Mouse (Mus musculus) spleen, postnatal 10 days (tissue): Measurements from ENCODE around the gene Itih5.

ENCODE experiments used
- DNase-seq, 2 experiments: peaks; one replicate each; pipeline ENCODE4 v3.0.0; 2021 to 2022; ENCODE audit warnings: low spot score in 2 of 2

Itih5 gene

DNA sequence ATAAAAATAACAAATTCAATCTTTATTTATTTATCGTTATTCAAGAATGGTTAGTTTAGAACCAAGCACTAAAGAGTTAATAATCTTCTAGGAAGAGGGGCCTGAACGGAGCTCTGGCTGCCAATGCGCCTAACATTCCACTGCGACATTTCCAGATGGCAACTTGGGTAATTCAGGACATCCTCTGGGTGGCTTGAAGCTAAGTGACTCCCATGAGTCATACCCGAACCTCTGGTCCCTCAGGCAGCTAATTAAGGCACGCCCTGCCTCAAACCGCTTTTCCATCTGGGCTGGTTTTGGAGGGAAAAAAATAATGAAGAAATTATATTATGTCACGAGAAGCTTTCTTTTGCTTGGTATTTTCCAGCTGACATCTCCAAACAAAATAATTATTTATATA lies 14.6 kb downstream of the Itih5 start:
- DNase-seq: no peak

DNA sequence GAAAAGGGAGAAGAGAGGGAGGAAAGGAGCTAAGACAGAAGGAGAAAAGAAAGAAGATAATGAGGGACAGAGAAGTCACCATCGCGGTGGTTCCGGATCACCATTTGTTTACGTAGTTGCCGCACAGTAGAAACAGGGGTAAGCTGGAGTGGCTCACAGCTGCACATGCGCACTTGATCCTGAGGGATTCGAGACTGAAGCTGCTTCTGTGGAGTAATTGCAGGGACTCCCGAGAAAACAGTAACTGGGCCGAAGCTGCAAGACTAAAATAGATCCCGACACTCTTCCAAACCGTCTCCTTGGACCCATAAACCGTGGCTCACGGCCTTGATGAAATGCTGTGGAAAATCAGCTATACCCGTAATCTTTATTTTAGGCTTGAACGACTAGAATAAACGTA lies 16.6 kb downstream of the Itih5 start:
- no peak for DNase-seq

DNA sequence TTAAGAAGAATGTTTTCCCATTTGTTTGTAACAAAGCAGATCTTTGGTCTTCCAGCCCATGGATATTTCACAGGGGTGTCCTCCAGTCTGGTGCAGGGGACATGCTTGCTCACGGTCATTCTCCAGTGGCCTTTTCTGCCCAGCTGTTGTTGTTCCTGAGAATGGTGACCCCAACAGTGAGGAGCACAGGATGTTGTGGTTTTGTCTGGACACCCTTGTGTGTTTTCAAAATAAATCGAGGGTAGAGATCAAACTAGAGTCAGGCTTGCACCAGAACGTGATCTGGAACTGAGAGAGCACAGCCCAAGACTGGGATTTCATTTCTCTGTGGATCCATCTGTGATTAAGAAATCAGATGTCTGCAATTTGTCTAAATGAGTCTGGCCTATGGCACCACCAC lies 40.2 kb downstream of the Itih5 start:
- DNase-seq: no peak

DNA sequence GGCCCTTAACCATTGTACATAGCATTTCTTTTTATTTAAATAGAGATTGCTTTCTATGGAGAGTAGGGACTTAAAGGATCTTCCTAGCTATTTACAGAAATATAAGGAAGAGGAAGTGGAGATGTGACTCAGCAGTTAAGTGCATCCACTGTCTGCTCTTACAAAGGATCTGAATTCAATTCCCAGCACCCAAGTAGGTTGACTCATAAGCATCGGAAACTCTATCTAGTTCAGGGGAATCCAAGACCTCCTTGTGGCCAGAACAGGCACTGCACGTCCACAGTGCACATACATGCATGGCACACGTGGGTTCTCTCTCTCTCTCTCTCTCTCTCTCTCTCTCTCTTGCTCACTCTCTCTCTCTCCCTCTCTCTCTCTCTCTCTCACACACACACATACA lies 41.8 kb downstream of the Itih5 start:
- DNase-seq: no peak

DNA sequence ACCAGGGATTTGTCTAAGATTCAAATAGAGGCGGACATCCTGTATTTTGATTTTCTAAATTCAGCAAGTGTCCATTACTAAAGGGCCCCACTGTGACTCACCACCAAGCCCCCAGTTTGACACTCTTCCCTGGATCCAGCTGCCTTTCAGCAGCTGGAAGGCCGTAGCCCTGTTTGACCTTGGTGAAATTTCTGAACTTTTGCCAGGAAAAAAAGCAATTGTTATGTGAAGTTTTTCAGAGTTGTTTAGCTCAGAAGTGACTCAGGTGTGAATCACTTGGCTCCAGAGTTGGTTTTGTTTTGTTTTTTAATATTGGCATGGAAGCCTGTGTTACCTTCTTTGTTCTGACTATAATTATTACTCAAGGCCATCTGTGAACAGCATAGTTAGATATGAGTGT lies 46.0 kb downstream of the Itih5 start:
- DNase-seq: no peak

DNA sequence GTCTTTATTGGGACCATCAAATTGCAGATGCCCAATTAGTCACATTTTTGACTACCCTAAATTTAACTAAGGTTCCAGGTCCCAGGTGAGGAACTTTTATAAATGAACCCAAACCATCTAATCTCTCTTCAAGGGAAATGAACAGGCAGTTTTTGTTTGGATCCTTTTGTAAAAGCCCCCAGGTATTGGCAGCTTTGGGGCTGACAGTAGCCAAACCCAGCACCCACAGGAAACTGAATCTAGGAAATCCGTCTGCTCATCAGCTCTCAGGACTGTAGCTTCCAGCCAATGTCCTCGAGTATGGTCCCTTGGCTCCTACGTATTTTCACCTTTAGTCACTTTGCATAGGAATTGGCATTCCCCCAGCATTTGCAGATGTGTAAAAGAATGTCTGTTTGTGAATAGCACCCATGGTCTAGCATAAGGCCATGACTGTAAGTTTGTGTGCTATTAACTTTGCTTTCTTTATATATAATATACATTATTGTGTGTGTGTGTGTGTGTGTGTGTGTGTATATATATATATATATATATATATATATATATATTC lies 47.4 kb downstream of the Itih5 start:
- no peak for DNase-seq

DNA sequence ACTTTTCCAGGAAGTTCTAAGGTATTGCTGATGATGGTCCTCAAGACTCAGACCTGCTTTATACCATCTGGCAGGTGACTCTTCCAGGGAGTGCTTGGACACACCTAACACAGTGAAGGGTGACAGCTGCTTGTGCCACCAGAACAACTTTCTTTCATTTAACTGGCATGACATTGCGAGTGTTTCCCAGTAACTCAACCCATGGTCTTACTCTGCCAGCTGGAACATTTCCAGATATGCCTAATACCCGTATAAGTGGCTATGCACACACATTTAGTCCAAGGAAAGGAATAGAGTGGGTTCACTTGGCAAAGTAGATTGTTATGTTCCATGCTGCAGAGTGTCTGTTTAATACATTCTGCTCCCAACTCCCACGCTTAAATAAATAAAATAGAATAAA lies 50.9 kb downstream of the Itih5 start:
- no peak for DNase-seq

DNA sequence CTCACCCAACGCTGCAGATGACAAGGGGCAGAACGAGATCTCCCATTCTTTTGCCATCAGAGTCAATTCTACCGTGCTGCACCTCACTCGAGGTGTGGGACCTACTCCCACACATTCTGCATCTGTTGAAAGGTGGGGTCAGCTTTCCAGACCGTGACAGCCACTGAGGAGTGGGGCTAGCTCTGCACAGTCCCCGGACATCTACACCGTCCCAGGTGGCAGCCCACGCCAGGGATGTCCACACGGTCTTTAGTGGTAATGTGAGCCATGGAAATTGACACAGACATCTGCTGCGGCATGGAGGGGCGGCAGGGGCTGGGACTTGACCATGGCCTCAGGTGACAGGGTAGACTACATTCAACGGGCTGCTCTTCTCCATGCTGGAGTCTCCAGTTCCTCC lies 60.1 kb downstream of the Itih5 start:
- no peak for DNase-seq

DNA sequence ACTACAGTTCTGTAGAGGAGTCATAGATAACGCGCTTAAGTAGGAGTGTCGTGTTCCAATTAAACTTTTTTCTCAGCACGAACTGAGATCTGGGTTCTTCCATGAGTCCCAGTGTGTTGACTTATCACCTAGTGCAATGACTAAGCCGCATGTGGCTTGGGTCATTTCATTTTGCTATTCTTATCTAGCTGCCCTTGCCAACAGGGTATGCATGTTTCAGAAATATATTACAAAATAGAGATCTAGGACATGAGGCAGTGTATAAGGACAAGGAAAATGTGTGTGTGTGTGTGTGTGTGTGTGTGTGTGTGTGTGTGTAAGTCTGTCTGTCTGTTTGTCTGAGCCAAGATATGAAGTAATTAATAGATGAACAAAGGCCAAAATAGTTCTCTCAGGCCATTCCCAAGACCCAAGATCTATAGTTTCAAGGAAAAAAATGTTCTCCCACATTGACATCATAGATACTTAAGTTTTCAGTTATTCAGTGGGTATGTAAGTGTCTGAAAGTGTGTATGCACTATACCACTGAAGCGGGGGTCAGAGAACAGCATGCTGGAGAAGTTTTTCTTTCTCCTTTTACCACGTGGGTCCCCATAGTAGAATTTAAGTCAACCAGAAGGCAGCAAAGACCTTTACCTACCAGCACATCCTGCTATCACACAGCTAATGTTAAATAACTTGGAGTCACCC lies 62.6 kb downstream of the Itih5 start:
- no peak for DNase-seq

DNA sequence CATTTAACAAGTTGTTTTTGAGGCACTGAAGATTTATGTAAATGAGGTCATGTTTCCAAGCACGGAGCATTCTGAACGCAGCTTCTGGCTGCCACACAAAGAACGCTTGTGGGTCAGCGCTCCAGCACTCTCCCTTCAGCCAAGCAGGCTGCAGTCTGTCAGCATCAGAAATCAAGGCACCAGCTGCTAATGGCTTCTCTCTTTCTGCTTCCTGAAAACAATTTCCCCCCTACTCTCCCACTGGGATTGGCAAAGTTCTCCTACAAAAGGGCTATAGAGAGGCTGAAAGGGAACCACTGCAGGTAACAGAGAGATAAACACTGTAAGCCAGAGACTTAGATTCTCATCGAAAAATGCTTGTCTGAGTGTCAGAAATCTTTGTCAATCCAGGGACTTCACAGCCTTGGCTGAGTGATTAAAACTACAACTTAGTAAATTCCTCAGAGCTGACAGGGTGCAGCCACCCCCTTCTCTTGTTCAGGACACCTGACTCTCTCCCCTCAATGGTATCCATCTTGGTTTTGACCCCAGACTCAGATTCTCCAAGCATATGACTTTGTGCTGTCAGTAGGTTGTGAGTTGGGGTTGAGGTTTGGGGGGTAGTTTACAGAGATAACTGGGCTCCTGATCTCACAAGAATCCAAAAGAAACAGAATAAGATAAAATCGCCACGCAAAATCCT lies 63.3 kb downstream of the Itih5 start:
- DNase-seq: no peak

DNA sequence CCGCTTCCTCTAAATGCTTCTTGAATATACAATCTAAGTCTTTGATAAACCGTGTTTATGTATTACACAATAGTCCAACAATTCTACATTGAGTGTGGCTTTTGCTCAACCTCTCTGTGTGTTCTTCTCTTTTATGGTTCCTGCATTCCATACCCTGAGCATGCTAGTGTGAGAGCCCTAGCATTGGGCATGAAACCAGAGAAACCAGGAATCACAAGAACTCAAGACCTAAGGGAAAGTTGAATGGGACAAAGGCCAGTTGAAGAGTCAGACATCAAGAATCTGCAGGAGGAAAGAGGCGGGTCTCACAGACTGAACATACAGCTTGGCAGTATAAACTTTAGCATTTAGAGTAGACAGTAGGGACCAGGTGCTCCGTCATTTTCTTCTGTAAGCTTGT lies 68.5 kb downstream of the Itih5 start:
- no peak for DNase-seq

DNA sequence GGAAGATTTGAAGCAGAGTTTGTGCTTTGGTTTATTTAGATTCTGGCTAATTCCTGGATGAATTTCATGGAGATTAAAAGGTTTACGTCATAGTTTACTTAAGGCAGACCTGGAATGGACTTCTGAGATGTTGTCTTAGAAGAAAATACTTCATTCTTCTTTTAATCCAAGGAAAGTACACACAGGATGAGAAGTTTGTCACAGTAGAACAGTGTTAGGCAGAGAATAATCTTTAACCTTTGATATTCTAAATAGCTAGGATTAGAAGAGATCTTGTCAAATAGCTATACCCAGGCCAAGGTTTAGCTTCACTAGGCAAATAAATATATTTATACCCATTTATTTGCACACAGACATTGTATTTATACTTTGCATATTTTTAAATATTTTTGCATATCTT lies 73.5 kb downstream of the Itih5 start:
- DNase-seq: no peak

DNA sequence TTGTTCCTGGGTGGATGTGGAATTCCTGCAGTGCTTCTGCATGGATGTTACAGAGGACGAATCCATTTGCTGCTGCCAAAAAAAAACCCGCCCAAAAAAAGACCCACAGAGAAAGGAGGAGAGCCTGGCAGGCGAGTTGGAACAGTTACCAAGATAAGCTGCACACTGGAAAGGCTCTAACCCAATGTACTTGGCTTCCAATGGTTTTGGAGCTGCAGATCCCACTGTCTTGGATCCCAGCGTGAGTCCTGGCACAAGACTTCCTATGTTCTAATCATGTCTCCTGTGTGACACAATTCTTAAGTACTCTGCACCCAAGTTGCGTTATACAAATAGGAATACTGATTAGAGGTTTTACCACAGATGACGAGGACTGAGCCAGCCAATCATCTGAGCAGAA lies 78.6 kb downstream of the Itih5 start:
- DNase-seq: no peak

DNA sequence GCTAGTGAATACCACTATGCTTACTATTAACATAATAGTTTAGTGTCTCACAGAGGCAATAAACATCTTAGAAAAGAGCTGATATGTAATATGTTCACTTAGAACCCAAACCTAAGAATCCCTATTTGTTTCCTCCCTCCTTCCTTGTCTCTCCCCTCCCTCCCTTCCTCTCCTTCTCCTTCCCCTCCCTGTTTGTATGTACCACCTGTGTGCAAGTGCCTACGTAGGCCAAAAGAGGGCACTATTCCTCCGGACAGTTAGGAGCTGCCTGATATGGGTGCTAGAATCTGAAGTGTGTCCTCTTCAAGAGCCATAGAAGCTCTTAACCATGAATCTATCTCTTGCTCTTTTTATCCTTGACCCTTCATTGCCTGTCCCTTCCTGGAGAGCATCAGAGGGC lies 83.2 kb downstream of the Itih5 start:
- DNase-seq: no peak

DNA sequence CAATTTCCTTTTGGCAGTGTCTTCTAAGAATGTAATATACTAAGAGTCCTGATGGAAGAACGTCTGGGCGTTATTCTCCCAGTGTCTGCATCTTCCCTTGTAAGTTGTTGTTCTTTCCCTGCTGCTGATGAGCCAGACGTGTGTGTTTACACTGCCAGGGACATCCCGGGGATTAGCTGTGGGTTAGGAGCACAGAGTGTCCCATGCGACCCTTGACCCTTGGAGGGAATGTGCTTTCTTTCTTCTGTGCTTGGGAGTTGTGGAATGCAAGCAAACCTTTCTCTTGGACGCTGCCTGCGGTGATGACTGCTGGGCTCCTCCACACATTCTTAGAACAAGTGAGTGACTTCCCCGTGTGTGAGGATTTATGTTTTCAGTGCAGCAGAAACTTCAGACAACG lies 89.6 kb downstream of the Itih5 start:
- no peak for DNase-seq

DNA sequence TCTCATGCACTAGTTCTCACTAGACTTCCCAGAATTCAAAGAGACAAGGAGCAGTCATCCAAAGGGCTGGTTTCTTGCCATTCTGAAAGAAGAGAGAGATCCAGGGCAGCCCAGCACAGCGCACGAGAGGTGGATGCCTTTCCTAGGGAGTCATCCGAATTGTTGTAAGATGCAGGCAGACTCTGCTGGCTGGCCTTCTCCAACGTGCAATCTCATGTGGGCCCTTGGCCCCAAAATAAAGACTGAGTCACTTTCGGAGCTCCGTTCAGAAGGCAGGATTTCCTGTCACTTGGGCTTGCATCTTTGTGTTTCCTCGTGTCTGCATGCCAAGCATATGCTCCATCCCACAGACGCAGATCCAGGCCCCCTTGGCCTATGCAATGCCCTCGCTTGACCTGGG lies 97.1 kb downstream of the Itih5 start:
- DNase-seq: no peak

DNA sequence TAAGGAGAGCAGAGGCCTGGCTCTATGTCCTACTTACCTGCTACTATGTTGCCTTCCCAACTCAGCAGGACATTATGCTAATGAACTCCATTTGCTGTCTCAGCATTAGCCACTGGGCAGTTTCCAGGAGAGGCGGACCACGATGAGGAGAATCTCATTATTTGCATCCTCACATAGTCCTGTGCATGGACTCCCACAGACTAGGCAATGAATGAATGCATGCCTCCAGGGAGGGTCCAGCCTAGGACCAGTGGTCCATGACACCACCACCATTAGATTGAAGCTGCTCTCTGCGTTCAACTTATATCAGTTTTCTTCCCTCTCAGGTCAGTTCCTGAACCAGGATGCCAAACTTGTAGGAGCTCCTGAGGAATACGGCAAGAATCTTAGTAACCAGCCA lies 97.6 kb downstream of the Itih5 start:
- DNase-seq: no peak

DNA sequence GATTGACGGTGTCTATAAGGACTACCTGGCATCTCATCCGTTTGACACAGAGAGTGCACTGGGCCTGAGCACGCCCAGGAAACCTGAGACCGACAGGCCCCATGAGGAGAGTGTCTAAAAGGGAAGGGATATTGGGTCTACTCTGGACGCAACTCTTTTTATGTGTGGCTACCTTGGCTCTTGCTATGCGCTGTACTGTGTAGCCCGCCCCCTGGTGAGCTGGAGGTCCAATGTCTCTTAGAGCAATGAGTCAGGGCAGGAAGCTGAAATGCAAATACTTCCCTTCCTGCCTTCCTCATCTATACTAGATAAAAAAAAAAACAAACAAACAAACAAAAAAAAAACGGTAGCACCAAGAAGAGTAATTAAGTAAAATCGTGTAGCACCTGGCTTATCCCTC lies 98.1 kb downstream of the Itih5 start:
- no peak for DNase-seq

DNA sequence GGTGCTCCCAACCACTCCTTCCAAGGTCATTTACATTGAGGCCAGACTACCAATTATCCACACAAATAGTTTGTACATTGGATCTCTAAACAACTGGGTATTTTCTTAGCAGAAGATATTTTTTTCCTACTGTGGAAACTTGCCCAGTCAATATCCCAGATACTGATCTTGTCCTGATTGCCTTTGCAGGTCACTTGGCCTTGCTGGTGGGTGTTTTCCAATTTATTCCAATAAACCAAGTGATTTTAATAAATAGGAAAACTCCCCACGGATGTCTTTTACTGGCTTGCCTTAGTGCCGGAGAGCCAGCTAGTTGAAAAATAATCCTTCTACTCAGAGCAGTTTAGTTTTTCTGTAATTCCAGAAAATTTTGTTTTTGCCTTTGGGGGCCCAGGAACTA lies 98.6 kb downstream of the Itih5 start:
- DNase-seq: no peak

DNA sequence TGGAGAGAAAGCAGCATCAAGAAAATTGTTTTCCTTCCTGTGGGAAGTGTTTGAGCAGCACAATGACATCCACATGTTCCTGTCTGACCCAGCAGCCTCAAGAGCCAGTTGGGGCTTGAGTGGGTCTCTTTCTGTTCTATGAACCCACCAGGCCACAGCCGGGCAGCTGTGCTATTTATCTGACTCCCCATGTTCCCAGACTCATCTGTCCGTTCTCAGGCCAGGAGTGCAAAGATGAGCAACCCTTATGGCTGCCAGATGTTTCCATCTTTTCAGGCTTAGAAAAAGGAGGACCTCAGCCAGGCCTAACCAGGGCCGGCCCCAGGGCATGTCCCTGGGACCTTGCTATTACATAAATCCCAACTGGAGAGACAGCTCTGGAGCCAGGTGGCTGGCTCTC lies 100.0 kb downstream of the Itih5 start:
- DNase-seq: no peak

DNA sequence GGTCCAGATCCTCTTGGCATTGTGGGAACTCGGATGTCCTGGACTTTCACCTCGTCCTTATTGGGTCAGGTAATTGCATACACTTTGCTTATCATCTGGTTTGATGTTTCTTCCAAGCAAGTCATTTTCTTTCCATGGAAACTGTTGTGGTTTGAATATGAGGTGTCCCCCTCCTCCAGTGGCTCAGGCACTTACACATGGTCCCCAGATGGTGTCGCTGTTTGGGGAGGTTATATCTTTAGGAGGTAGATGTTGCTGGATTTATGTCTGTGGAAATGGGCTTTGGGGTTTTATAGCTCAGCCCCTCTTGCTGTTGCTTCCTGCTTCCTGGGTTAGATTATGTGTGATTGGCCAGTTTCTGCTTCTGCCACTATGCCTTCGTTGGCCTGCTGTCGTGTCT lies 103.6 kb downstream of the Itih5 start:
- no peak for DNase-seq

DNA sequence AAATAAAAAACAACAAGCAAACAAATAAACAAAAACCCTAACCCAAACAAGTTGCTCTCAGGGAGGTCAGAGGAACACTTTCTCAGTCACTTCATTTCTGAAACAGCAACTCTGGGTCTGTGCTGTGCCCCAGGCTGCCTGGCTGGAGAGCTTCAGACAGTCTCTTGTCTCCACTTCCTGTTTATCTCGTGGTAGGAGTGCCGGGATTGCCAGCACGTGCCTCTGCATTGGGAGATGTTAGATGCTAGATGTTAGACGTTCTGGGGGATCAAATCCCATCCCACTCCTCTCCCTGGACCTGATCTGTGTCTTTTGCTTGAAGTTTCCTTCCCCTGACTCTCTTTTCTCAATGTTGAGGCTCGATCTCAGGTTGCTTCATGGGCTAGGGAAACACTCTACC lies 104.9 kb downstream of the Itih5 start:
- DNase-seq: no peak

DNA sequence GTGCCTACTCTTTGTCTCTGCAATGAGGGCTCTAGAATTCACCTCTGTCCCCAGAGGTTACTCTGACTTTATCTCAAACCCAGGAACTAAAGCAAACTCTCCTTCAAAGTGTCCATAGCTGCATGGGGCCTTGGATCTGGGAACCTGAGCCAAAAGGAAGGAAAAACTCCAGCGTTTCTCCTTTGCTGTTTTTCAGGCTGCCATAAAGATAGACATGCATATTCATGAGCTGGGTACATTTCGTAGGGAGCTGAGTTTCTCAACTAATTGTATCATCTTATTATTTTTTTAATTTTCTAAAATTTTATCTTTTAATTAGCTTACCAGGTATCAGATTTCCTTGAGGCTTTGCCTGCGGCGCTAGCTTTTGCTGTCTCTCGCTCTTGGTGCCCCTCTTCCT lies 106.7 kb downstream of the Itih5 start:
- DNase-seq: no peak

DNA sequence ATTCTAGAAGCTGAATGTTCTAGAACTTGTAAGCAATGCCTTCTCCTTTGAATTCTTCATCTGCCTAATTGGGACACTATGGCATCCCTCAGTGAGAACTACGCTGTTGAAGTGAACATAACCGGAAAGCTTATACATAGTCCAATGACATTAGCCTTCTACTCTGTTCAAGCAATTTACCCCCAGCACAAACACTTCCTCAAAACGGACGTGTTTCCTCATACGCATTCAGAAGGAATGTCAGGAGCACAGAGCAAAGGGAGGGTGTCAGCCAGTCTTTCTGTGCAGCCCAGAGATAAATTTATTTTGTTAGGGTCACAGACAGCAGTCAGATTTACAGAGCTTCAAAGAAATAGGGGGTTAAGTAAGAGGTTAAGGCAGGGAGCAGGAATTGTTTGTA lies 108.0 kb downstream of the Itih5 start:
- DNase-seq: no peak
